Mouse (Mus musculus): ENCODE results near the gene Tbc1d24. TPM values are rescaled to one million over a fixed set of nuclear protein-coding genes. Genes with fewer than 3 reads are reported as not detected.

Tbc1d24 gene
- polyA plus RNA-seq, 1 experiment from 2014 or later: 6.7 TPM

DNA sequence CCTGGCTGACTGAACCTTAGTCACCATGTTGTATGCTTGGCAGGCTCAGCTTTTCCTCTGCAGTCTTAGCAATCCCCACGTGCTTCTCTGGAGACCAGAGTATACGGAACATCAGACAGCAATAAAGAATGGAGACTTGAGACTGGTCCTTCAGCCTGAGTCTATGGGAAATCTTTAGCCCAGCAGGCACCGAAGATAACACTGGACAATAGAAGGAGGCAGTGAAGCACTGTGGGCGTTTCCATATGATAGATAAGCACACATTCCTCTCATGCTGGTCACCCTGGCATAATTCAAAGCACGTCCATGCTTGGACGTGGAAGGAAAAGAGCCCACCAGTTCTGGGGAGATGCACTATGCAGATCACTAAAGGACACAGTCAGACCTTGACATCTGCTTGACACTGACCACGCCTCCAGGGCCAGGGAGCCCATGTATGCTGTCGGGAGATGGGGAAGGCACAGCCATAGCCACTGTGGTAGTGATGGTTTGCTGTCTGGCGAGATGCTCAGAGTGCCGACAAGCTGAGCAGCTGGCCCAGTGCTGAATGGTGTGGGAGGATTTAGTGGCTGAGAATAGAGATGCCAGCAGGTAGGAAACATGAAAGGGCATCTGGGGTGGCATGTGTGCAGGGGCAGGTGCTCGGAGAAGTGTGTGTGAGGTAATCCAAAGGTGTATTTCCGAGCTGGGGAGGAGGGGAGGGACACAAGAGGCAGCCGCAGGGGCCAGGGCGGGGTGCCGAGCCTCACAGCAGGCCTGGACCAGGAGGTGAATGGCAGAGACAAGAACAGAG lies 8.1 kb downstream of the Tbc1d24 start:
- no peaks in the 10 kb centered on the region for H3K36me3 ChIP-seq
- no peaks in the 10 kb centered on the region for H3K9me3 ChIP-seq (replicated peaks)
- H3K27ac ChIP-seq: no peak overlapping the region
- H3K4me1 ChIP-seq: peaks cover 8% of the 10 kb centered on the region
- 73% methylated on average over 15 of the region's 15 CpGs for WGBS
- H3K4me2 ChIP-seq: no peak overlapping the region
- H3K9ac ChIP-seq: no peak overlapping the region
- no peaks in the 10 kb centered on the region for H3K27me3 ChIP-seq
- no peak overlapping the region for H3K4me3 ChIP-seq (replicated peaks)
- ATAC-seq (replicated peaks; ENCODE audit: low FRiP score): no peak

- H3K27ac ChIP-seq: no peak overlapping the region
- H3K9me3 ChIP-seq (replicated peaks): no peaks in the 10 kb centered on the region
- no peaks in the 10 kb centered on the region for H3K27me3 ChIP-seq
- H3K4me2 ChIP-seq: no peak overlapping the region
- H3K9ac ChIP-seq: no peak overlapping the region
- no peak for ATAC-seq (replicated peaks; ENCODE audit: low FRiP score)
- peaks cover 8% of the 10 kb centered on the region for H3K4me1 ChIP-seq
- H3K4me3 ChIP-seq (replicated peaks): no peak overlapping the region
- 57% methylated on average over 2 of the region's 2 CpGs for WGBS
- no peaks in the 10 kb centered on the region for H3K36me3 ChIP-seq
These were observed 10.0 kb downstream of the Tbc1d24 start for GRCm38 (mm10) chr17:24195349-24195748.

DNA sequence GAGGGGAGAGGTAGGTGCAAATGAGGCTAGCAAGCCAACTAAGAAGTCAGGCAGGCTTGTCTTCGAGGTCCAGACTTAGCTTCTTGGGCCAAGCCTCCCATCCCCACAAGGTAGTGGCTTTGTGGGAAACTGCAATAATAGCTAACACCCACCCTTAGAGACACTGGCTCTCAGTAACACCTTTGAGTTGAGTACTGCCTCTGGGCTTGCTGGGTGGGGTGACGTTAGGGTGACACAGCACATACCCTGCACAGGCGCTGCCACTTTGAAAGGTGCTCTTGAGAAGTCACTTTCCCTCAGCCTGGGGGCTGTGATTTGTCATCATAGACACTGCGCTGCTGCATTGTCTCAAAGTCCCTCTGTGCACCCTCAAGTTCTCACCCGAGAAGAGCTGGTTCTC lies 11.6 kb downstream of the Tbc1d24 start:
- no peak for ATAC-seq (replicated peaks; ENCODE audit: low FRiP score)
- Histone ChIP-seq H3K36me3 (peaks cover under 1% of the 10 kb centered on the region; the same call in 1 of the 2 replicates), H3K4me3 (replicated peaks) (no peak overlapping the region), H3K4me1 (no peaks in the 10 kb centered on the region), H3K4me2 (no peak overlapping the region), H3K27ac (no peak overlapping the region), H3K27me3 (no peaks in the 10 kb centered on the region), H3K9me3 (replicated peaks) (no peaks in the 10 kb centered on the region), H3K9ac (no peak overlapping the region)
- 81% methylated on average over 5 of the region's 5 CpGs for WGBS

DNA sequence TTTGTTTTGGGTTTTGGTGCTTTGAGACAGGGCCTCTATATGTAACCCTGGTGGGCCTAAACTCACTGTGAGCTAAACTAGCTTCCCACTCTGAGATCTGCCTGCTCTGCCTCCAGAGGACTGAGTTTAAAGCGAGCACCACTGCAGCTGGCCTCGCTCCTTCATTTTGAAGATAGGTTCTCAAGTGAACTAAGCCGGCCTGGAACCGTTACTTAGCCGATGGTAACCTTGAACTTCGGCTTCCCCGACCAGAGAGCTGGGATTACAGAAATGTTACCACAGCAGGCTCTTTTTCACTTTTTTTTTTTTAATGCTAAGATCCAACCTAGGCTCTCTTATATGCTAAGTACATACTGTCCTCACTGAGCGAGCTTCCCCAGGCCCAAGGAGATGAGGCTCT lies 12.1 kb downstream of the Tbc1d24 start:
- Histone ChIP-seq H3K27ac (no peak overlapping the region), H3K9me3 (replicated peaks) (no peaks in the 10 kb centered on the region), H3K4me3 (replicated peaks) (no peak overlapping the region), H3K27me3 (no peaks in the 10 kb centered on the region), H3K4me2 (no peak overlapping the region), H3K36me3 (peaks cover 5% of the 10 kb centered on the region; the same call in 1 of the 2 replicates), H3K9ac (no peak overlapping the region), H3K4me1 (no peaks in the 10 kb centered on the region)
- ATAC-seq (replicated peaks; ENCODE audit: low FRiP score): no peak
- 87% methylated on average over 8 of the region's 8 CpGs for WGBS

- Histone ChIP-seq H3K4me2 (no peak overlapping the region), H3K9me3 (replicated peaks) (no peaks in the 10 kb centered on the region), H3K9ac (no peak overlapping the region), H3K4me1 (no peaks in the 10 kb centered on the region), H3K27me3 (no peaks in the 10 kb centered on the region), H3K27ac (no peak overlapping the region), H3K4me3 (replicated peaks) (no peak overlapping the region), H3K36me3 (peaks cover 8% of the 10 kb centered on the region; the same call in 1 of the 2 replicates)
- no peak for ATAC-seq (replicated peaks; ENCODE audit: low FRiP score)
- WGBS: 58% methylated on average over 8 of the region's 8 CpGs
These were observed 12.5 kb downstream of the Tbc1d24 start for GRCm38 (mm10) chr17:24192848-24193247.

DNA sequence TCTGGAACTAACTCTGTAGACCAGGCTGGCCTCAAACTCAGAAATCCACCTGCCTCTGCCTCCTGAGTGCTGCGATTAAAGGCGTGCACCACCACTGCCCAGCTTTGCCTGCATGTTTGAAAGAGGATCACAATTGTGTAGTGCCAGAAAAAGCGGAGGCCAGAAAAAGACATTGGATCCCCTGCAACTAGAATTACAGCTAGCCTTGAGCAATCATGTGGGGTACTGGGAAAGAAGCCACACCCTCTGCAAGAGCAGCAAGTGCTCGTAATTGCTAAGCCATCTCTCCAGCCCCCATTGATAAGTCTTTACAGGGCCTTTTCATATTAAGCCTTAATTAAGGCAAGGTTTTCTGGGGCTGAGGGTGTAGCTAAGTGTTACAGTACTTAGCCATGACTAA lies 13.9 kb downstream of the Tbc1d24 start:
- 70% methylated on average over 4 of the region's 4 CpGs for WGBS
- ATAC-seq (replicated peaks; ENCODE audit: low FRiP score): no peak
- H3K4me2 ChIP-seq: no peak overlapping the region

GRCm38 (mm10) chr17:24190934-24191333 lies 14.4 kb downstream of the Tbc1d24 start:
- no peaks in the 10 kb centered on the region for H3K27me3 ChIP-seq
- 87% methylated on average over 2 of the region's 2 CpGs for WGBS
- ATAC-seq (replicated peaks; ENCODE audit: low FRiP score): no peak
- H3K36me3 ChIP-seq: peaks cover 12% of the 10 kb centered on the region
- no peaks in the 10 kb centered on the region for H3K9me3 ChIP-seq (replicated peaks)
- no peak overlapping the region for H3K9ac ChIP-seq
- no peak overlapping the region for H3K4me3 ChIP-seq (replicated peaks)
- H3K27ac ChIP-seq: no peak overlapping the region
- no peaks in the 10 kb centered on the region for H3K4me1 ChIP-seq
- H3K4me2 ChIP-seq: no peak overlapping the region

More for the DNA sequence above, 13.9 kb downstream of the Tbc1d24 start:
- Histone ChIP-seq H3K27ac (no peak overlapping the region), H3K9me3 (replicated peaks) (no peaks in the 10 kb centered on the region), H3K9ac (no peak overlapping the region), H3K36me3 (peaks cover 10% of the 10 kb centered on the region; the same call in 1 of the 2 replicates), H3K4me1 (no peaks in the 10 kb centered on the region), H3K4me3 (replicated peaks) (no peak overlapping the region), H3K27me3 (no peaks in the 10 kb centered on the region)

DNA sequence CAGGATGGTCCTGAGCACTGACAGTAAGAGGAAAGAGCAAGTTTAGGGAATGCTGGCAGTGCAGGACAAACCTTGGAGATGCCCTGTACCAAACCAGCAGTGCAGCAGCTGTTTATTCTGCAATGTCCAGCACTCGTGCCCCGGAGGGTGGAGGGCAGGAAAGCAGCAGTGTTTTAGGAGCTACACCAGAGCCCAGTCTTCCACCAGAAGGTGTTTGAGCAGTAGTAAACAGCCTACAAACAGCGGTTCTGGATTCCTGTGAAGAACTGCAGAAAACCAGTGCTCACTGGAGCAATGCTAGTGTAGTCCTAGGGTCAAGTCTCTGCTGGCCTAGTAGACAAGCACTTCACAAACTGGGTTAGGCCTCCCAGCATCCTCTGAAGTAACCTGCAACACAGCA lies 31.1 kb downstream of the Tbc1d24 start:
- Histone ChIP-seq H3K4me3 (replicated peaks) (no peak overlapping the region), H3K4me1 (peaks cover 6% of the 10 kb centered on the region), H3K9ac (no peak overlapping the region), H3K36me3 (no peaks in the 10 kb centered on the region), H3K9me3 (replicated peaks) (no peaks in the 10 kb centered on the region), H3K27me3 (no peaks in the 10 kb centered on the region), H3K4me2 (no peak overlapping the region), H3K27ac (no peak overlapping the region)
- no peak for ATAC-seq (replicated peaks; ENCODE audit: low FRiP score)
- 80% methylated on average over 3 of the region's 3 CpGs for WGBS

DNA sequence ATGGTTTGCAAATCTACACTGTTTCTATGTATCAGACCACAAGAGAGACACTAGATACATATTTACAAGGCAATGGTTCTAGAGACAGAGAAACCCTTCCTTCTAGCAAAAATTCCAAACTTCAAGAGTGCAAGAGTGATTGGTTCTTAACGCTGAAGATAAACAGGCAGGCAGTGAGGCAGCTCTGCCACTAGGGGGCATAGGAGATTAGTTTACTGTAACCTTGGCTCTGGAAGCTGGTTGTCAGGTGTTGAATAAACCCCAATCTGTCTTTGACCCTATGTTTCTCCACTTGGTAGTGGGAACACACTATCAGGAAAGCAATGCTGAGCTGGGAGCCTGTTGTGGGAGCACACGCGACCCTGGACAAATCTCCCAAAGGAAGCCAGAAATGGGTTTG lies 31.9 kb downstream of the Tbc1d24 start:
- WGBS: 7% methylated on average over 3 of the region's 3 CpGs
- H3K27ac ChIP-seq: no peak overlapping the region
- no peaks in the 10 kb centered on the region for H3K36me3 ChIP-seq
- ATAC-seq (replicated peaks; ENCODE audit: low FRiP score): no peak
- no peak overlapping the region for H3K4me2 ChIP-seq
- no peaks in the 10 kb centered on the region for H3K27me3 ChIP-seq
- H3K9me3 ChIP-seq (replicated peaks): no peaks in the 10 kb centered on the region
- H3K4me1 ChIP-seq: peaks cover 9% of the 10 kb centered on the region
- H3K9ac ChIP-seq: no peak overlapping the region
- H3K4me3 ChIP-seq (replicated peaks): no peak overlapping the region

GRCm38 (mm10) chr17:24171738-24172137 lies 33.6 kb downstream of the Tbc1d24 start:
- peaks cover 12% of the 10 kb centered on the region for H3K36me3 ChIP-seq
- no peak overlapping the region for H3K27ac ChIP-seq
- H3K9ac ChIP-seq: no peak overlapping the region
- H3K4me2 ChIP-seq: no peak overlapping the region
- no peak for ATAC-seq (replicated peaks; ENCODE audit: low FRiP score)
- H3K4me1 ChIP-seq: peaks cover 25% of the 10 kb centered on the region
- WGBS: 88% methylated on average over 4 of the region's 4 CpGs
- H3K4me3 ChIP-seq (replicated peaks): no peak overlapping the region
- H3K9me3 ChIP-seq (replicated peaks): no peaks in the 10 kb centered on the region
- H3K27me3 ChIP-seq: no peaks in the 10 kb centered on the region

DNA sequence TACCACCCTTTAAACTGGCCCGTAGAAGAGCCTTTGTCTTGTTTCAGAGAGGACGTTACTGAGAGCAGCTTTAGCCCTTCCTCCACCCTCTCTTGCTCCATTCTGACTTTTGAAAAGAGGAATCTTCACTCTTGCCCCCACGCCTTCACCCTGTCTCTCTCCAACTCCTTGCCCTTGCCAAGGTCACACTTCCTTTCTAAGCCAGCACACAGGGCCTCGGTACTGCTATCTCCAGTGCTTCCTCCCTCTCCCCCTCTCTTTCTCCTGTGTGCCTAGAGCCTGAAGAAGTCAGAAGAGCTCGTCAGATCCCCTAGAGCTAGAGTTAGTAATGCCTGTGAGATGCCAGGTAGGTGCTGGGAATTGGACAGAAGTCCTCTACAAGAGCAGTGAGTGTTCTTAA lies 34.6 kb downstream of the Tbc1d24 start:
- peaks cover 28% of the 10 kb centered on the region for H3K4me1 ChIP-seq
- no peak overlapping the region for H3K9ac ChIP-seq
- H3K4me3 ChIP-seq (replicated peaks): no peak overlapping the region
- ATAC-seq (replicated peaks; ENCODE audit: low FRiP score): no peak
- no peak overlapping the region for H3K4me2 ChIP-seq
- H3K27me3 ChIP-seq: no peaks in the 10 kb centered on the region
- WGBS: 84% methylated on average over 5 of the region's 5 CpGs
- no peaks in the 10 kb centered on the region for H3K9me3 ChIP-seq (replicated peaks)
- H3K27ac ChIP-seq: no peak overlapping the region
- H3K36me3 ChIP-seq: peaks cover 17% of the 10 kb centered on the region

- Histone ChIP-seq H3K36me3 (peaks cover 23% of the 10 kb centered on the region), H3K4me1 (peaks cover 34% of the 10 kb centered on the region), H3K27me3 (no peaks in the 10 kb centered on the region), H3K27ac (peak overlapping the region; percentile 97; the same call in 1 of the 2 replicates), H3K4me2 (peak overlapping the region; percentile 74), H3K9ac (peak overlapping the region; percentile 90), H3K9me3 (replicated peaks) (no peaks in the 10 kb centered on the region), H3K4me3 (replicated peaks) (peak overlapping the region; percentile 91)
- 66% methylated on average over 3 of the region's 3 CpGs for WGBS
- no peak for ATAC-seq (replicated peaks; ENCODE audit: low FRiP score)
These were observed 35.2 kb downstream of the Tbc1d24 start for GRCm38 (mm10) chr17:24170125-24170524.

All from kidney, embryonic 15.5 days (tissue).